Mouse (Mus musculus) C2C12 (cell line): ENCODE data around the gene Nmt2.

Experiments
- CEBPB ChIP-seq: IDR thresholded peaks from one replicate; pipeline ENCODE4 v1.6.1; 2011; ENCODE audit warnings: low read depth, mild to moderate bottlenecking, control low read depth, moderate library complexity
- CTCF ChIP-seq: IDR thresholded peaks from one replicate; pipeline ENCODE4 v1.5.1; 2011; ENCODE audit not compliant: control insufficient read depth, insufficient read depth, insufficient read length
- MAX ChIP-seq: IDR thresholded peaks from one replicate; pipeline ENCODE4 v1.6.1; 2011; ENCODE audit warnings: mild to moderate bottlenecking, control low read depth
- MYOG ChIP-seq: IDR thresholded peaks from one replicate; pipeline ENCODE4 v1.6.1; 2011; ENCODE audit not compliant: control insufficient read depth, insufficient read length; ENCODE audit errors: extremely low read depth

GRCm38 (mm10) chr2:3281311-3281710, 2.7 kb upstream of the Nmt2 start:
- TF ChIP-seq MAX: no peak
- TF ChIP-seq CEBPB: no peak
- no peak for TF ChIP-seq MYOG
- TF ChIP-seq CTCF: no peak
